Mouse (Mus musculus): ENCODE measurements at regions not wholly inside any gene's neighbourhood (a gene's known extent, or its start where the extent isn't known, plus 50 kb on each side); places are given as distances from the start of the nearest gene placed in this dataset.

DNA sequence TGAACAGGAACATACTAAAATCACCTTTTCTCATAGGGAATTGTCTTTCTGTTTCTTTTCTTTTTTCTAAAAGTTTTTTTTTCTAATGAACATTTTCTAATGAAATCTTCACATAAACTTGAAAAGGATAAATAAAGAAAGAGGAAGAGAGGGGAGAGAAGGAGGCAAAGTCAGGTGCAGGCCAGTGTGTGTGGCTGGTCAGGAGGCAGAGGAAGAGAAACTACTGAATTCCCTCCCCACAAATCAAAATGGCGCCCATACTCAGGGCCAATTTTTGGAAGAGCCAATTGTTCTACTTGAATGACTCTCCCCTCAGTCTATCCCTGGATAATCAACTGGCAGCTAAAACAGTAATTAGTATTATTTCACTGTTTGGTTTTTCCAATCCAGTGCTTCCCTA, 152.0 kb downstream of the Cdc5l start:
- Histone ChIP-seq H3K27me3 (ENCODE audit: control insufficient read depth, insufficient read depth, insufficient read length) (no peaks in the 10 kb centered on the region), H3K79me3 (ENCODE audit: low read depth) (no peaks in the 10 kb centered on the region), H3K79me2 (ENCODE audit: control insufficient read depth, insufficient read depth) (no peaks in the 10 kb centered on the region), H3ac (ENCODE audit: control insufficient read depth, insufficient read length, low read depth) (no peak overlapping the region), H3K4me3 (ENCODE audit: insufficient read depth, poor library complexity, severe bottlenecking) (no peak overlapping the region), H3K36me3 (ENCODE audit: control insufficient read depth, insufficient read depth) (no peaks in the 10 kb centered on the region)
- no peak for TF ChIP-seq MAX (IDR thresholded peaks at IDR 0.05)
- TF ChIP-seq MYOG (IDR thresholded peaks at IDR 0.05; ENCODE audit: control insufficient read depth, extremely low read depth, insufficient read length), result no peak
- no peak for TF ChIP-seq CTCF (IDR thresholded peaks at IDR 0.05; ENCODE audit: control insufficient read depth, insufficient read depth, insufficient read length)
- TF ChIP-seq MYOD1 (IDR thresholded peaks at IDR 0.05; ENCODE audit: control insufficient read depth, insufficient read length, low read depth), result no peak
- no peak for TF ChIP-seq USF1 (IDR thresholded peaks at IDR 0.05; ENCODE audit: low read depth)
- no peak for TF ChIP-seq CEBPB (IDR thresholded peaks at IDR 0.05; ENCODE audit: low read depth)
- no peak for TF ChIP-seq FOSL1 (IDR thresholded peaks at IDR 0.05; ENCODE audit: insufficient read depth, low read length, poor library complexity, severe bottlenecking)

DNA sequence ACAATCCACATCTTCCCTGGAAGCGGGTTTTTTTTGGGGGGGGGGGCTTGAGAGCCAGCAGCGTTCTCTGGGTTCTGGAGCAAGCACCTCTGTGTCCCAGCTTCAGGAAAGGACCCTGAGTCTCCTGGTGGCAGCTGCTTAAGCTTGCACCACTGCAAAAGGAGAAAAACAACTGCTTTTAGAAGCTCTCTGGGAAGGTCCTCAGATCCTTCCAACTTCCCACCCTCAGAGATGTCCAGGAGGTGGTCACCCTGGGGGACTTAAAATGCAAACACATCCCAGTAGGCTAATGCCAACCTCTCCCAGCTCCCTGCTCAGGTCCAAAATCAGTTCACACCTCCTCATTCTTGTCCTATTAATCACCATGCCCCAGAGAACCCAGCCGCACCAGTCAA, 153.7 kb downstream of the Cdc5l start:
- Histone ChIP-seq H3K79me3 (ENCODE audit: low read depth) (no peaks in the 10 kb centered on the region), H3K36me3 (ENCODE audit: control insufficient read depth, insufficient read depth) (no peaks in the 10 kb centered on the region)

DNA sequence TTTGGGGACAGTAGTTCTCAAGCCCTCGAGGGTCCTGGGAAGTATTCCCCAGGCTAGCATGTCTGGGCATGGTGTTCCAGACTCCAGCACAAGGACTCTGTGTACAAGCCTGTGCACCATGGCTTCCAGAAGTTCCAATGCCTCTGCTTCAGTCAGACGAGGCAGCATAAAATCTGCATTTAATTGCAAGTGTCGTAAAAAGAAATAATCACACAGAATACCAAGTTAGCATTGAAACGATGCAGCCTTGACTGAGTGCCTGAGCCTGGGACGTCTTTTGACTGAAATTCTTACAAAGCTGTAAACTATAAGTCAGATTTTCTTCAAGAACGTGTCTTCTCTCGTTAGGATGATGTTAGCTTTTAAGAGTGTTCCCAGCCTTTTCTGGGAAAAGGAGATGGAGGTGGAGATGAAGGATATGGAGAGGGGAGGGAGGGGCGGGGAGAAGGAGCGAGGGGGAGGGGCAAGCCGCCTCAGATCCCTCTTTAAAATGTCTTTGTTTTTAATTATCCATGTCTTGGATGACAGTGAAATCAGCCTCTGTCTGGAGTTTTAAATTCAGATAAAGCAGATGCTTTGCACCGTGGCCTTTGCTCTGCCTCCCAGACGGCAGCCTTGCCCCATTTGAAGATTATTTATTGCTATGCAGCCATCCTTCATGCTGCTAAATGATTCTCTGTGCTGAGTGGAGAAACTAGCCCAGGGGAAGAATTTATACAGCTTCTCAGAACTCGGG, 154.3 kb downstream of the Cdc5l start:
- Histone ChIP-seq H3K36me3 (ENCODE audit: control insufficient read depth, insufficient read depth) (no peaks in the 10 kb centered on the region), H3K79me3 (ENCODE audit: low read depth) (no peaks in the 10 kb centered on the region)
- TF ChIP-seq MYOG (IDR thresholded peaks at IDR 0.05; ENCODE audit: control insufficient read depth, extremely low read depth, insufficient read length), result no peak
- TF ChIP-seq MAX (IDR thresholded peaks at IDR 0.05), result no peak
- no peak for TF ChIP-seq MYOD1 (IDR thresholded peaks at IDR 0.05; ENCODE audit: control insufficient read depth, insufficient read length, low read depth)
- no peak for TF ChIP-seq USF1 (IDR thresholded peaks at IDR 0.05; ENCODE audit: low read depth)
- TF ChIP-seq FOSL1 (IDR thresholded peaks at IDR 0.05; ENCODE audit: insufficient read depth, low read length, poor library complexity, severe bottlenecking), result no peak
- no peak for TF ChIP-seq CTCF (IDR thresholded peaks at IDR 0.05; ENCODE audit: control insufficient read depth, insufficient read depth, insufficient read length)
- TF ChIP-seq CEBPB (IDR thresholded peaks at IDR 0.05; ENCODE audit: low read depth), result no peak

More for the DNA sequence above, 153.7 kb downstream of the Cdc5l start:
- TF ChIP-seq MYOG (IDR thresholded peaks at IDR 0.05; ENCODE audit: control insufficient read depth, extremely low read depth, insufficient read length) (no peak), MYOD1 (IDR thresholded peaks at IDR 0.05; ENCODE audit: control insufficient read depth, insufficient read length, low read depth) (no peak), FOSL1 (IDR thresholded peaks at IDR 0.05; ENCODE audit: insufficient read depth, low read length, poor library complexity, severe bottlenecking) (no peak), CEBPB (IDR thresholded peaks at IDR 0.05; ENCODE audit: low read depth) (no peak), CTCF (IDR thresholded peaks at IDR 0.05; ENCODE audit: control insufficient read depth, insufficient read depth, insufficient read length) (no peak), USF1 (IDR thresholded peaks at IDR 0.05; ENCODE audit: low read depth) (no peak), MAX (IDR thresholded peaks at IDR 0.05) (no peak)
- no peaks in the 10 kb centered on the region for H3K79me2 ChIP-seq (ENCODE audit: control insufficient read depth, insufficient read depth)
- H3K4me3 ChIP-seq (ENCODE audit: insufficient read depth, poor library complexity, severe bottlenecking), result no peak overlapping the region
- no peak overlapping the region for H3ac ChIP-seq (ENCODE audit: control insufficient read depth, insufficient read length, low read depth)
- no peaks in the 10 kb centered on the region for H3K27me3 ChIP-seq (ENCODE audit: control insufficient read depth, insufficient read depth, insufficient read length)

DNA sequence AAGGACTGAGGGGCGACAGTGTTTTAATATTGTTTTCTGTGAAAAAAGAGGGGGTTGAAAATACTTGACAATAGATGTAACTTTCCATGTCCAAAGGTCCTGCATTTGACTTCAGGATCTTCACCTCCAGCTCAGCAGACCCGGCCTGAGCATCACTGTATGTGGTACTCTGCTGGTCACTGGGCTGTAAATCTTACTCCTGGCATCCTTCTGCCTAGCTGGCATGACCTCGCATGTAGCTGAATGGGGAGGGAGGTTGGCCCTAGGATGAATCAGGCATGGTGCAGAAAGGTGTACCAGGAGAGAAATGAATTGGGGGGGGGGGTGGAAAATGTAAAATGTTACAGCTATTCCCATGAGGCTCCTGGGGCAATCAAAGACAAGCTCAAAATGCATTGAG, 156.0 kb downstream of the Cdc5l start:
- H3K79me3 ChIP-seq (ENCODE audit: low read depth), result no peaks in the 10 kb centered on the region
- no peak overlapping the region for H3ac ChIP-seq (ENCODE audit: control insufficient read depth, insufficient read length, low read depth)
- no peak overlapping the region for H3K4me3 ChIP-seq (ENCODE audit: insufficient read depth, poor library complexity, severe bottlenecking)
- TF ChIP-seq MYOD1 (IDR thresholded peaks at IDR 0.05; ENCODE audit: control insufficient read depth, insufficient read length, low read depth), result no peak
- no peak for TF ChIP-seq FOSL1 (IDR thresholded peaks at IDR 0.05; ENCODE audit: insufficient read depth, low read length, poor library complexity, severe bottlenecking)
- TF ChIP-seq MAX (IDR thresholded peaks at IDR 0.05), result no peak
- TF ChIP-seq CEBPB (IDR thresholded peaks at IDR 0.05; ENCODE audit: low read depth), result no peak
- no peak for TF ChIP-seq CTCF (IDR thresholded peaks at IDR 0.05; ENCODE audit: control insufficient read depth, insufficient read depth, insufficient read length)
- TF ChIP-seq USF1 (IDR thresholded peaks at IDR 0.05; ENCODE audit: low read depth), result no peak
- no peak for TF ChIP-seq MYOG (IDR thresholded peaks at IDR 0.05; ENCODE audit: control insufficient read depth, extremely low read depth, insufficient read length)
- H3K79me2 ChIP-seq (ENCODE audit: control insufficient read depth, insufficient read depth), result no peaks in the 10 kb centered on the region
- H3K27me3 ChIP-seq (ENCODE audit: control insufficient read depth, insufficient read depth, insufficient read length), result no peaks in the 10 kb centered on the region
- H3K36me3 ChIP-seq (ENCODE audit: control insufficient read depth, insufficient read depth), result no peaks in the 10 kb centered on the region

More for the DNA sequence above, 154.3 kb downstream of the Cdc5l start:
- no peaks in the 10 kb centered on the region for H3K79me2 ChIP-seq (ENCODE audit: control insufficient read depth, insufficient read depth)
- no peaks in the 10 kb centered on the region for H3K27me3 ChIP-seq (ENCODE audit: control insufficient read depth, insufficient read depth, insufficient read length)
- H3K4me3 ChIP-seq (ENCODE audit: insufficient read depth, poor library complexity, severe bottlenecking), result no peak overlapping the region
- no peak overlapping the region for H3ac ChIP-seq (ENCODE audit: control insufficient read depth, insufficient read length, low read depth)

DNA sequence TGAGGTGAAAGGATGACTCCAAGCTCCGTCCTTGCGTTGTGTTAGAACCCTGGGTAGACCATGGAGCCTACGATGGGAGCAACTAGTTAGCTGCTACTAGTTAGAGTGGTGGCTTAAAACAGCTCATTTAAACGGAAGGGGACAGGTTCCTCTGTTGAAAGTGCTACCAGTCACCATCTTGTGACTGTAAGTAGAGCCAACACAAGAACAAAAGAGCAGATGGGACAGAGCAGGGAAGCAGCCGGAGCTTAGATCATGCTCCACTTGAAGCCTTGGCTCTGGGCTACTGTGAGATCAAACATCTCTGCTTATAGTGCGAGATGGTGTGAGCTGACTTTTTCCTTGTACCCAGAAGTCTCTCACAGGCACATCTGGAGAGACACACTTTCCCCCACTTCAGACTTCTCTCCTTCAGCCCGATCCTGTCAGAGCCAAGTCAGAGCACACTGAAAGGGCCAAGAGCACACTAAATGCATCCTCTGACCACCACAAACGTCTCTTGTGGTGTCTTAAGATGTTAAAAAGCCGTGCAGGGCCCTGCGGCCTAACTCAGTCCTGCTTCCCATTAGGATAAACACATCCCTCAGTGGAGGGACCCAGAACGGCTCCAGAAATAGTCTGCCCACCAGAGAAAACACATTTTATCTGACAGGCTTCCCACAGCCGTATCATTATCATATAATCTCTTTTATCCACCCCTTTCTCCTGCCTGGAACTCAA, 156.7 kb downstream of the Cdc5l start:
- H3K27me3 ChIP-seq (ENCODE audit: control insufficient read depth, insufficient read depth, insufficient read length), result no peaks in the 10 kb centered on the region
- H3K4me3 ChIP-seq (ENCODE audit: insufficient read depth, poor library complexity, severe bottlenecking), result no peak overlapping the region
- no peak overlapping the region for H3ac ChIP-seq (ENCODE audit: control insufficient read depth, insufficient read length, low read depth)
- no peak for TF ChIP-seq FOSL1 (IDR thresholded peaks at IDR 0.05; ENCODE audit: insufficient read depth, low read length, poor library complexity, severe bottlenecking)
- TF ChIP-seq CEBPB (IDR thresholded peaks at IDR 0.05; ENCODE audit: low read depth), result no peak
- no peak for TF ChIP-seq CTCF (IDR thresholded peaks at IDR 0.05; ENCODE audit: control insufficient read depth, insufficient read depth, insufficient read length)
- H3K79me3 ChIP-seq (ENCODE audit: low read depth), result no peaks in the 10 kb centered on the region
- no peaks in the 10 kb centered on the region for H3K36me3 ChIP-seq (ENCODE audit: control insufficient read depth, insufficient read depth)
- H3K79me2 ChIP-seq (ENCODE audit: control insufficient read depth, insufficient read depth), result no peaks in the 10 kb centered on the region
